Mouse (Mus musculus): ENCODE measurements around the gene Pklr. TPM values are rescaled to one million over a fixed set of nuclear protein-coding genes. Genes with fewer than 3 reads are reported as not detected.

The Pklr gene
- polyA plus RNA-seq, 1 experiment from 2014 or later = 0.43 TPM

DNA sequence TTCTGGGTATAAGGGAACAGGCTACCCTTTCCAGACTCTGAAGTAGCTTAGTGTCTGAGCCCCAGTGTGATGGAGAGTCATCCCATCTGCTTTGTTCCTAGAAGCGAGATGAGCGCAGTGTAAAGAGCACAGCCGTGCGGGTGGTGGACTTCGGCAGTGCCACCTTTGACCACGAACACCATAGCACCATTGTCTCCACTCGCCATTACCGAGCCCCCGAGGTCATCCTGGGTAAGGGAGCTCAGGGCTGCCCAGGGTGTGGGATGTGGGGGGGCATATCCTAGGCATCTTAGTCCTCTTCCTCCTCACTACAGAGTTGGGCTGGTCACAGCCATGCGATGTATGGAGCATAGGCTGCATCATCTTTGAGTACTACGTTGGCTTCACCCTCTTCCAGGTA lies 38.9 kb downstream of the Pklr start:
- Histone ChIP-seq H3K36me3 (peaks cover 76% of the 10 kb centered on the region), H3K4me2 (replicated peaks) (no peak overlapping the region), H3K4me3 (no peak overlapping the region), H3K27ac (no peak overlapping the region), H3K4me1 (peaks cover 14% of the 10 kb centered on the region), H3K27me3 (replicated peaks) (no peaks in the 10 kb centered on the region), H3K9ac (no peak overlapping the region), H3K9me3 (no peaks in the 10 kb centered on the region)
- ATAC-seq (ENCODE audit: low FRiP score, low read depth) = no peak
- 94% methylated on average over 11 of the region's 11 CpGs for WGBS

DNA sequence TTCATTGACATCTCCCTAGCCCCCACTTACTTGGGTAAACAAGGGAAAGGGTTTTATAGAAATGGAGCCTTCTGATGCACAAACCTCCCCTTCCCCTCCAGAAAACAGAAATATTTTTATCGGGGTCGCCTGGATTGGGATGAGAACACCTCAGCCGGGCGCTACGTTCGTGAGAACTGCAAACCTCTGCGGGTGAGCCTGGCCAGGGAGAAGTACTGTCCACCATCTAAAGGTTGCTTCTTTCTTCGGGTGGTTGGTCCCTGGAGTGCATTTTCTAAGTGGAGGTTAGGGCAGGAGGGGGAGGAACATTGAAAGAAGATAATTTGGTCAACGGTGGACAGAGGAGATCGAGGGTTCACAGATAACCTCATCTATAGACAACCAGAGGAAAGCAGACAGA lies 39.6 kb downstream of the Pklr start:
- H3K4me1 ChIP-seq = peaks cover 14% of the 10 kb centered on the region
- 95% methylated on average over 10 of the region's 10 CpGs for WGBS
- H3K27me3 ChIP-seq (replicated peaks) = no peaks in the 10 kb centered on the region
- H3K27ac ChIP-seq = no peak overlapping the region
- H3K9ac ChIP-seq = no peak overlapping the region
- H3K36me3 ChIP-seq = peaks cover 76% of the 10 kb centered on the region
- H3K4me2 ChIP-seq (replicated peaks) = no peak overlapping the region
- no peak overlapping the region for H3K4me3 ChIP-seq
- no peak for ATAC-seq (ENCODE audit: low FRiP score, low read depth)
- no peaks in the 10 kb centered on the region for H3K9me3 ChIP-seq

DNA sequence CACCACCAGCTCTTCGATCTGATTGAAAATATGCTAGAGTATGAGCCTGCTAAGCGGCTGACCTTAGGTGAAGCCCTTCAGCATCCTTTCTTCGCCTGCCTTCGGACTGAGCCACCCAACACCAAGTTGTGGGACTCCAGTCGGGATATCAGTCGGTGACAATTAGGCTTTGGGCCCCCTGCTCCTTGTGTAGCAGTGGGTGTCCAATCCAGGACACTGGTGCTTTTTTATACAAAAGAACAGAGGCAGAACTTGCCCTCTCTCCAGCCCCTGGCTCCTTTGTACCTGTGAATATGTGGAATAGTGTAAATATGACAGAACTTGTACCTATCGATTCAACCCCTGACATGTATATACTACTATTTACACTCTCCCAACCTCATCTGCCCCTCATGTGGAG lies 40.5 kb downstream of the Pklr start:
- 82% methylated on average over 7 of the region's 7 CpGs for WGBS
- no peak overlapping the region for H3K9ac ChIP-seq
- peaks cover 14% of the 10 kb centered on the region for H3K4me1 ChIP-seq
- H3K4me2 ChIP-seq (replicated peaks) = no peak overlapping the region
- ATAC-seq (ENCODE audit: low FRiP score, low read depth) = no peak
- H3K27me3 ChIP-seq (replicated peaks) = no peaks in the 10 kb centered on the region
- H3K9me3 ChIP-seq = no peaks in the 10 kb centered on the region
- H3K4me3 ChIP-seq = no peak overlapping the region
- peaks cover 77% of the 10 kb centered on the region for H3K36me3 ChIP-seq
- H3K27ac ChIP-seq = no peak overlapping the region

DNA sequence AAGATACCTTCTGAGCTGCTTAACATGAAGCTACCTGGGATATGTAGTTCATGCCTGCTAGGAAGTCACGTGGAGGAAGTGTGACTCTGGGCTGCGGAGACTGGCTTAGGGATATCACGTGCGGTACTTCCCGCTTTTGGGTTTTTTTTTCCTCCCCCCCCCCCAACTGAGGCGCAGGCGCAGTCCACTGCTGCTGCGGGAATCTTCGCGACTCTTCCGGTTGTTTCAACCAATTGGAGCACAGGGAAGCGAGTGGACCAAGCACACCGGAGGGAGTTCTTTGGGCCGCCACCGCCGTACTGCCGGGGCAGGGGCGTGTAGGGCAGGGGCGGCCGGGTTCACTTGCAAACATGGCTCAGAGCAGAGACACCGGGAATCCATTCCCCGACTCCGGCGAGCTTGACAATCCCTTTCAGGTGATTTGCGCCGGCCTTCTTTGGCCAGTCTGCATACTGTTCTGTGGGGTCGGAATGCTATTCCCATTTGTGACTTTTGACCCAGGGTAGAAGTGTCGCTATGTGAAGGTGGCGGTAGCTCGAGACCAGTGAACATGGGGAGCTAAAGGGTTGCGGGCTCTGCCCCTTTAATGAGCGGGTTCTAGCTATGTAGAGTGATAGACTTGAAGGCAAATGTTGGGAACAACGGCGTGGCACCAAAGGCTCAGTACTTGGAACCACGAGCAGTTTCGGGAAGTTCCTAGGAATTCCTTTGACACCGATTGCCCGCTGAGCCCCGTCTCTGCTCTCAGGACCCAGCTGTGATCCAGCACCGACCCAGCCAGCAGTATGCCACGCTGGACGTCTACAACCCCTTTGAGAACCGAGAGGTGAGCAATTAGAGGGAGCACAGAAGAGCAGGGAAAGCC lies 41.5 kb downstream of the Pklr start, which contains the start of gene Scamp3:
TSS of gene Scamp3 (plus strand) at position 232 of the 865 bp plus-strand sequence.
- ATAC-seq (ENCODE audit: low FRiP score, low read depth) = peak; percentile 95
- peaks cover 78% of the 10 kb centered on the region for H3K36me3 ChIP-seq

DNA sequence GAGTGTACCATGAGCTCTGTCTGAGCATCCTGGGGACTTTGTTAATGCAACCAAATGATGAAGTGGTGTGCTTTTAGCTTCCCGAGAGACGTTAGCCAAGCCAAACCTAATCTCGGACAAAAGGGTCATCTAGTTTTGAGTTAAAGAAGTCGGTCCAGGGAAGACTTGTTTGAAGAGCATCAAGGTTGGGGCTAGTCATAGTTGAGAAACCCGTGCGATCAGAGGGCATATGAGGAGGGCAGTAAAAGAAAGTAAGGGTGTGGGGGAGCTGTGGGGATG lies 42.1 kb downstream of the Pklr start:
- no peak for ATAC-seq (ENCODE audit: low FRiP score, low read depth)
- Histone ChIP-seq H3K36me3 (peaks cover 74% of the 10 kb centered on the region), H3K9ac (peak overlapping the region; percentile 79), H3K9me3 (no peaks in the 10 kb centered on the region), H3K4me1 (peaks cover 14% of the 10 kb centered on the region), H3K4me2 (replicated peaks) (peak overlapping the region; percentile 90), H3K27ac (no peak overlapping the region), H3K27me3 (replicated peaks) (no peaks in the 10 kb centered on the region), H3K4me3 (peak overlapping the region; percentile 61)
- WGBS = 8% methylated on average over 6 of the region's 6 CpGs

More for the DNA sequence above, 41.5 kb downstream of the Pklr start, which contains the start of gene Scamp3:
- H3K4me2 ChIP-seq (replicated peaks) = peak within 1 kb of the TSS; percentile 90
- H3K9ac ChIP-seq = peak within 1 kb of the TSS; percentile 79
- under 1% methylated on average over 43 of the region's 43 CpGs for WGBS
- peak within 1 kb of the TSS; percentile 61 for H3K4me3 ChIP-seq
- peaks cover 14% of the 10 kb centered on the region for H3K4me1 ChIP-seq
- no peak within 1 kb of the TSS for H3K27ac ChIP-seq
- H3K9me3 ChIP-seq = no peaks in the 10 kb centered on the region
- no peaks in the 10 kb centered on the region for H3K27me3 ChIP-seq (replicated peaks)

DNA sequence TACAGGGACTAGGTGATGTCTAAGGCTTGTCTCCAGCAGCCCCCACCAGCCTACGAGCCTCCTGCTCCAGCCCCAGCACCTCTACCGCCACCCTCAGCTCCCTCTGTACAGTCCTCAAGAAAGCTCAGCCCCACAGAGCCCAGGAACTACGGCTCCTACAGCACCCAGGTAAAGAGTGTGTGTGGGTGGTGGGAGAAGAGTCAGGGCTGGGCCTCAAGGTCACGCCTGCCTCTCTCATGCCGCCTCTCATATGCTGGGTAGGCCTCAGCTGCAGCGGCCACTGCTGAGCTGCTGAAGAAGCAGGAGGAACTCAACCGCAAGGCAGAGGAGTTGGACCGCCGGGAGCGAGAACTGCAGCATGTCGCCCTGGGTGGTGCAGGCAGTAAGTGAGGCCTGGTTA lies 43.1 kb downstream of the Pklr start:
- no peak for ATAC-seq (ENCODE audit: low FRiP score, low read depth)
- H3K4me3 ChIP-seq = no peak overlapping the region; the same call in 1 of the 2 replicates
- peaks cover 64% of the 10 kb centered on the region for H3K36me3 ChIP-seq

DNA sequence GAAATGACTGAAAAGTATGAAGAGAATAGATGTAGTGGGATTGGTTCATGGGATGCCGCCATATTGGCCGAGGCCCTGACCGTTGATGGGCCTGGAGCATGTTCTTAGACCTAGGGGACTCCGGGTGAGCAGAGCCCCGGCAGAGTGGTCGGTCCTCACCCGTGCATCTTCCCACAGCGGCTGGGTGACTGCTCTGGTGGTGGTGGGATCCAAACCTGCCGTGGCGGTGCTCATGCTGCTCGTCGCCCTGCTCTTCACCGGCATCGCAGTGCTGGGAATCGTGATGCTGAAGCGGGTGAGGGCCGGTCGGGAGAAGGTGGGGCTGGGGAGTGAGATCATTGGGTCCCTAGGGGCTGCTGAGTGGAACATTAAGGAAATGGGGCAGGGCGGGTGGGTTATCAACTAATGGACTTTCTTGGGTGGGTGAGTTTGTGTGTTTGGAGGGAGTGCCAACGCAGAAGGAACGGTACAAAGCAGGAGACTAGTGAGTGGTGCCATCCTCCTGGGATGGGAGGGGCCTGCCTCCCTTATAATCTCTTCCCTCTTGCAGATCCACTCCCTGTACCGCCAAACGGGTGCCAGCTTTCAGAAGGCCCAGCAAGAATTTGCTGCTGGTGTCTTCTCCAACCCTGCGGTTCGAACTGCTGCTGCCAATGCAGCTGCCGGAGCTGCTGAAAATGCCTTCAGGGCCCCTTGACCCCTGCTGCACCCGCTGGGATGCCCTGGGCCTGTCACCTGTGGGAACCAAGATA lies 46.0 kb downstream of the Pklr start:
- WGBS = 91% methylated on average over 27 of the region's 27 CpGs
- Histone ChIP-seq H3K4me3 (no peak overlapping the region), H3K9ac (no peak overlapping the region), H3K27ac (no peak overlapping the region), H3K4me1 (peaks cover 38% of the 10 kb centered on the region), H3K9me3 (no peaks in the 10 kb centered on the region), H3K4me2 (replicated peaks) (no peak overlapping the region), H3K27me3 (replicated peaks) (no peaks in the 10 kb centered on the region), H3K36me3 (peaks cover 38% of the 10 kb centered on the region)
- ATAC-seq (ENCODE audit: low FRiP score, low read depth) = no peak

More for the DNA sequence above, 43.1 kb downstream of the Pklr start:
- 92% methylated on average over 11 of the region's 11 CpGs for WGBS
- Histone ChIP-seq H3K27me3 (replicated peaks) (no peaks in the 10 kb centered on the region), H3K9me3 (no peaks in the 10 kb centered on the region), H3K4me2 (replicated peaks) (peak overlapping the region; percentile 90; the same call in 1 of the 2 replicates), H3K4me1 (peaks cover 22% of the 10 kb centered on the region), H3K27ac (no peak overlapping the region), H3K9ac (no peak overlapping the region)

DNA sequence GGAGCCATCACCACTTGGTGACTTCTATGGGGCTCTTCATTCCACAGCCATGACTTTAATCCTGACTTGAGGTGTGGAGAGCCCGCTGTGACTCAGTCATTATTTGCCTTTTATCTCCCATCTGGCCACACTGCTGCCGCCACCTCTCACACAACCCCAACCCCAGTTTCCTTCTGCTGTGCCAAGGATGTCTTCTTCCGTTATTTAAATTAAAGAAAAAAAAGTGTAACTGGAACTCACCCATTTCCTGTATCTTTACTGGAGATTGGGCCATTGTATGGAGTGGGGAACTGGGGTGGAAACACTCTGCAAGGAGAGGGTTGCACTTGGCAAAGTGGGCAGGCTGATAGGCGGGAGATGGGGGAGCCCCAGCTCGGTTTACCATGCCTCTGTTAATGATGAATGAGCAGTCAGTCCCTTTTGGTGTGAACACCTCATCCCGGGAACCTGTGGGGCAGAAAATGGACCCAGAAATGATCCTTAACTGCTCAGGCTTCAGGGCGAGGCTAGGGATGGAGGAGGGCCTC lies 46.7 kb downstream of the Pklr start:
- H3K4me2 ChIP-seq (replicated peaks) = peak overlapping the region; percentile 85
- ATAC-seq (ENCODE audit: low FRiP score, low read depth) = peak; percentile 23
- H3K4me3 ChIP-seq = peak overlapping the region; percentile 53
- 0 out of 2 replicates have a peak overlapping the region, but pooled peaks have one; percentile 33 for H3K27ac ChIP-seq
- H3K36me3 ChIP-seq = peaks cover 45% of the 10 kb centered on the region
- no peaks in the 10 kb centered on the region for H3K27me3 ChIP-seq (replicated peaks)
- no peaks in the 10 kb centered on the region for H3K9me3 ChIP-seq
- peak overlapping the region; percentile 78 for H3K9ac ChIP-seq
- WGBS = 50% methylated on average over 7 of the region's 7 CpGs
- peaks cover 38% of the 10 kb centered on the region for H3K4me1 ChIP-seq

DNA sequence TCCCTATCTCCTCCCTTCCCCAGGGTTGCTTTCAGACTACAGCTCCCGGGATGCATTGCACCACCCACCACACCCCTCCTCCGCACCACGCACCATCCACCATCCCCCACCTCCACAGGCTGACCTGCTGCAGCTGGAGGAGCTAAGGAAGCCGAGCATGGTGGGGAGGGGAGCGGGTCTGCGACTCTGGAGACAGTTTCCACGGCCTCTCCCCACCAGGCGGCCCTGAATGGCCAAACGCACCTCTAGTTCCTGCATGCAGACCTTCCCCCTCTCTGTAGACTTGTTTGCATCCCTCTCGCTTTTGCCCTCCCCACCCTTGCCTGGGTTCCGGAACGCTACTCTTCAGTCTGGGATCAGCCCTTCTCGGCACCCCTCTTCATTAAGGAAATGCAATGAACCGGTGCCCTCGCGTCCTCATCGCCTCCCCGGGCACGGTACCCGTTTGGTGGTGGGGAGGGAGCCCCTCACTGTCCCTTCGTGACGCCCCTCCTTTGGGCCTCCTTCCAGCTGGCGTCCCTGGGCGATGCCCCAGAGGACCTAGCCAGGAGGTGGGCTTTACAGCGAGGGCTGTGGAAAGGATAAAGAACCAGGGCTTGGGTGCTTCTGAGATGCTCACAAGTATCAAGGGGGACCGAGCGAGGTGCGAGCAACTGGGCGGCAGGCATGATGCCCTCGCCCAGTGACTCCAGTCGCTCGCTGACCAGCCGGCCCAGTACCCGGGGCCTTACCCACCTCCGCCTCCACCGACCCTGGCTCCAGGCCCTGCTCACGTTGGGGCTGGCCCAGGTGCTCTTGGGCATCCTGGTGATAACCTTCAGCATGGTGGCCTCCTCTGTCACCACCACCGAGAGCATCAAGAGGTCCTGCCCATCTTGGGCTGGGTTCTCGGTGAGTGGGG lies 47.4 kb downstream of the Pklr start, which contains the start of gene Fam189b:
TSS of gene Fam189b (plus strand) at position 86 of the 901 bp plus-strand sequence.
- H3K4me2 ChIP-seq (replicated peaks) = peak within 1 kb of the TSS; percentile 85
- H3K4me1 ChIP-seq = peaks cover 33% of the 10 kb centered on the region
- no peaks in the 10 kb centered on the region for H3K27me3 ChIP-seq (replicated peaks)
- WGBS = 6% methylated on average over 39 of the region's 39 CpGs
- peak within 1 kb of the TSS; percentile 53 for H3K4me3 ChIP-seq
- H3K36me3 ChIP-seq = peaks cover 47% of the 10 kb centered on the region
- peak within 1 kb of the TSS; percentile 78 for H3K9ac ChIP-seq
- ATAC-seq (ENCODE audit: low FRiP score, low read depth) = peak; percentile 94
- peak within 1 kb of the TSS; percentile 33 for H3K27ac ChIP-seq
- no peaks in the 10 kb centered on the region for H3K9me3 ChIP-seq

DNA sequence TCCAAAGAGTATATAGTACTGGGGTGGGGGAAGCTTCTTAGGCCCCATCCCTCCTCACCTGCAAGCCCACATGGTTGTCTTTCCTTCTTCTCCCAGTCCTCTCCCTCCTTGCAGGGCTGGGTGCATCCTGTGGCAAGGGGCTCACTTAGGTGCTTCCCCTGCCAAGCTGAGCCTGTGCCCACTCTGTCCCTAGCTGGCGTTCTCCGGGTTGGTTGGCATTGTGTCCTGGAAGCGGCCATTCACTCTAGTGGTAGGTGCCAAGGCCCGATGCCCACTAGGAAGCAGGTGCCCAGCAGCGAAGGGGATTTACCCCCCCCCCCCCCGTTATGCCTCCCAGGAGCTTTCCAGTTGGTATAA lies 48.0 kb downstream of the Pklr start:
- no peak for ATAC-seq (ENCODE audit: low FRiP score, low read depth)

DNA sequence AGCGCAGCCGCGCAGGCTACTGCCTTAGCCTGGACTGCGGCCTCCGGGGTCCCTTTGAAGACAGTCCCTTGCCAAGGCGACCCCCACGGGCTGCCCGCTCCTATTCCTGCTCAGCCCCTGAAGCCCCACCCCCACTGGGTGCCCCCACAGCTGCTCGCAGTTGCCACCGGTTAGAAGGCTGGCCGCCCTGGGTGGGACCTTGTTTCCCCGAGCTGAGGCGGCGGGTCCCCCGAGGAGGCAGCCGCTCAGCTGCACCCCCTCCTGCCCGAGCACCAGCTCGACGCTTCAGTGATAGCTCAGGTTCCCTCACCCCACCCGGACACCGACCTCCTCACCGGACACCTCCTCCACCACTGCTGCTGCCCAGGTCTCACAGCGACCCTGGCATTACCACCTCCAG lies 51.3 kb downstream of the Pklr start:
- Histone ChIP-seq H3K4me2 (replicated peaks) (0 out of 2 replicates have a peak overlapping the region, but pooled peaks have one; percentile 7), H3K27me3 (replicated peaks) (no peaks in the 10 kb centered on the region), H3K27ac (no peak overlapping the region), H3K9me3 (no peaks in the 10 kb centered on the region), H3K9ac (0 out of 2 replicates have a peak overlapping the region, but pooled peaks have one; percentile 29), H3K4me1 (peaks cover 24% of the 10 kb centered on the region), H3K36me3 (peaks cover 20% of the 10 kb centered on the region), H3K4me3 (no peak overlapping the region)
- 49% methylated on average over 23 of the region's 23 CpGs for WGBS
- no peak for ATAC-seq (ENCODE audit: low FRiP score, low read depth)

More for the DNA sequence above, 48.0 kb downstream of the Pklr start:
- H3K9ac ChIP-seq = peak overlapping the region; percentile 78
- no peaks in the 10 kb centered on the region for H3K27me3 ChIP-seq (replicated peaks)
- peaks cover 26% of the 10 kb centered on the region for H3K4me1 ChIP-seq
- no peaks in the 10 kb centered on the region for H3K9me3 ChIP-seq
- no peak overlapping the region for H3K27ac ChIP-seq
- H3K36me3 ChIP-seq = peaks cover 52% of the 10 kb centered on the region
- H3K4me3 ChIP-seq = peak overlapping the region; percentile 53
- 80% methylated on average over 6 of the region's 6 CpGs for WGBS
- H3K4me2 ChIP-seq (replicated peaks) = peak overlapping the region; percentile 85
